Mouse (Mus musculus): ENCODE data around the gene Tspo.

GRCm38 (mm10) chr15:83532606-83533005 lies 30.8 kb upstream of the Tspo start:
- TF ChIP-seq CTCF (IDR thresholded peaks at IDR 0.05; ENCODE audit: borderline replicate concordance, insufficient read depth, low read length) (no peak), POLR2A (IDR thresholded peaks at IDR 0.05; ENCODE audit: low read depth, low read length) (no peak)

Data from embryonic fibroblast, embryonic 13.5 days (primary cell).